Mouse (Mus musculus) embryonic facial prominence, embryonic 12.5 days (tissue): ENCODE results near the gene 1700019D03Rik. TPM values are rescaled to one million over a fixed set of nuclear protein-coding genes. Genes with fewer than 3 reads are reported as not detected.

Source experiments
- ATAC-seq: fragments of 200-750 bp; cut with Nextera tagmentation; 2 replicates; pipeline ENCODE4 v1.8.0; 2017; ENCODE audit not compliant: insufficient number of reproducible peaks, insufficient read depth, low FRiP score, low TSS enrichment
- H3K27ac ChIP-seq: fragments of 300-500 bp; sonication (generic); 2 replicates; pipeline ENCODE4 v1.5.1; 2016; ENCODE audit warnings: mild to moderate bottlenecking
- H3K27me3 ChIP-seq: fragments of 300-500 bp; sonication (generic); 2 replicates; pipeline ENCODE4 v1.6.1; 2016; ENCODE audit warnings: mild to moderate bottlenecking, moderate library complexity
- H3K36me3 ChIP-seq: fragments of 300-500 bp; sonication (generic); 2 replicates; pipeline ENCODE4 v1.6.1; 2016; ENCODE audit warnings: mild to moderate bottlenecking
- H3K4me1 ChIP-seq: fragments of 300-500 bp; sonication (generic); 2 replicates; pipeline ENCODE4 v1.6.1; 2016
- H3K4me2 ChIP-seq: fragments of 300-500 bp; sonication (generic); replicated peaks from 2 replicates; pipeline ENCODE4 v1.6.1; 2016; ENCODE audit warnings: mild to moderate bottlenecking, moderate library complexity
- H3K4me3 ChIP-seq: fragments of 300-500 bp; sonication (generic); 2 replicates; pipeline ENCODE4 v1.5.1; 2016; ENCODE audit warnings: mild to moderate bottlenecking
- H3K9ac ChIP-seq: fragments of 300-500 bp; sonication (generic); 2 replicates; pipeline ENCODE4 v1.6.1; 2016; ENCODE audit warnings: mild to moderate bottlenecking, moderate library complexity
- H3K9me3 ChIP-seq: fragments of 300-500 bp; sonication (generic); 2 replicates; pipeline ENCODE4 v1.6.1; 2016; ENCODE audit warnings: mild to moderate bottlenecking, moderate library complexity
- WGBS: fragments of 180-500 bp; shearing (Covaris S2); methylation state at CpG from one replicate; pipeline ENCODE4 v1.1.7; 2016; 5-methylcytosine and 5-hydroxymethylcytosine counted together
- polyA plus RNA-seq: library from polyadenylated mRNA; unstranded; fragments of >200 nt; fragmentation: Nextera tagmentation; extraction: Ambion mirVana; gene quantifications from 2 replicates; pipeline ENCODE4 v1.2.1, GENCODE M21; 2016

Gene 1700019D03Rik
- polyA plus RNA-seq, result 4.7 and 6.0 TPM in 2 replicates

DNA sequence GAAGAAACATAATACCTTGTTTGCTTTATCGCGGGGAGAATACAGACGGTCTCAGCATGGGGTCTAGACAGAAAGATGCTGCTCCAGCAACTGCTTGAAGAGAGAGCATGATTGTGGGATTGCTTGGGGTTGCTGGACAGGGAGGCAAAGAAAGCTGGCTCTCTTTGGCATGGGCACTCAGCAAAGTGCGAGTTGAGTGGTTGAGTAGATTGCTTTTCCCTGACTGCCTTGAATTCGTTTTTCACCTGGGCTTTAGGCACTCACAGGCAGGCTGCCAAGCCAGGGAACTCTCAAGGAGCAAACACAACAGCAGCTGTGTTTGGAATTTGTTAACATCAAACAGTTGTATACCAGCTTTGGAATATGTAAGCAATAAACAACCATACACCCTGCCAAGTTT is at the start of gene 1700019D03Rik:
Gene 1700019D03Rik (minus strand): TSS at position 101 of the 400 bp plus-strand sequence.
- no peak within 1 kb of the TSS for H3K27ac ChIP-seq
- no peak within 1 kb of the TSS for H3K4me2 ChIP-seq
- no peaks in the 10 kb centered on the region for H3K27me3 ChIP-seq
- no peak within 1 kb of the TSS for H3K9ac ChIP-seq
- no peak within 1 kb of the TSS for H3K4me3 ChIP-seq
- no peaks in the 10 kb centered on the region for H3K9me3 ChIP-seq
- no peaks in the 10 kb centered on the region for H3K4me1 ChIP-seq
- 58% methylated on average over 5 of the region's 5 CpGs for WGBS
- no peaks in the 10 kb centered on the region for H3K36me3 ChIP-seq
- ATAC-seq, result no peak

DNA sequence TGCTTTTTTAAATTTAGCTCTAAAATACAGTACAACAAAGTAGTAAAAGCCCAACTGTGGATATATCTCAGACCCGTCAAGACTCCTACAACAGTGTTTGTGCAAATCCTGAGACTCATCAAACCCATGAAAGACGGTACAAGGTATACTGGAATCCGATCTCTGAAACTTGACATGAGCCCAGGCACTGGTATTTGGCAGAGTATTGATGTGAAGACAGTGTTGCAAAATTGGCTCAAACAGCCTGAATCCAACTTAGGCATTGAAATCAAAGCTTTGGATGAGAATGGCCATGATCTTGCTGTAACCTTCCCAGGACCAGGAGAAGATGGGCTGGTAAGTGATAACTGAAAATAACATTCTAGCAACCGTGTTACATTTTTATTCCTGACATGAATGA is 43.9 kb upstream of the 1700019D03Rik start:
- no peak overlapping the region for H3K27ac ChIP-seq
- H3K4me3 ChIP-seq, result no peak overlapping the region
- ATAC-seq, result no peak
- no peak overlapping the region for H3K4me2 ChIP-seq
- H3K9me3 ChIP-seq, result no peaks in the 10 kb centered on the region
- no peaks in the 10 kb centered on the region for H3K36me3 ChIP-seq
- no peaks in the 10 kb centered on the region for H3K27me3 ChIP-seq
- 74% methylated on average over 4 of the region's 4 CpGs for WGBS
- H3K4me1 ChIP-seq, result peaks cover 17% of the 10 kb centered on the region
- no peak overlapping the region for H3K9ac ChIP-seq

DNA sequence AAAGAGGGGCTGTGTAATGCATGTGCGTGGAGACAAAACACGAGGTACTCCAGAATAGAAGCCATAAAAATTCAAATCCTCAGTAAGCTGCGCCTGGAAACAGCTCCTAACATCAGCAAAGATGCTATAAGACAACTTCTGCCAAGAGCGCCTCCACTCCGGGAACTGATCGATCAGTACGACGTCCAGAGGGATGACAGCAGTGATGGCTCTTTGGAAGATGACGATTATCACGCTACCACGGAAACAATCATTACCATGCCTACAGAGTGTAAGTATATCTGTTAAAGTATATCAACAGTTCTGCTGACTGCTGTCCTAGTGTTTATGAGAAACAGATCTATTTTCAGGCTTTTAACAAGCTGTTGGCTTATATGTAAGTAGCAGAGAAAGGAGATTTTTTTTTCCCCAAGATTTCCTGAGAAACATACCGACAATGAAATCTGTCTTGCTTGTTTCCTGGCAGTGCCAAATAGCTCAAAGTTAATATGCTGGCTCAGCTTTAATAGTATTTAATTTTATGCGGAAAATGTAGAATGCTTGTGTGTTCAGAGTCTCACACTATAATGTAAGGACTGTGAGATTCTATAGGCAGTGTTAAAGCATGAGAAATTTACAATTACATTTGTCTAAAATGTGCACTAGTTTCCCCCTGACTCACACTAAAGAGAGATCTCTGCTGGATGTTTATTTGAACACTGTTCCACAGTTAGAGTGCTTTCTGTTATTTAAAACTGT is 42.1 kb upstream of the 1700019D03Rik start:
- no peak overlapping the region for H3K27ac ChIP-seq
- no peak for ATAC-seq
- H3K36me3 ChIP-seq, result no peaks in the 10 kb centered on the region
- peaks cover 17% of the 10 kb centered on the region for H3K4me1 ChIP-seq
- no peaks in the 10 kb centered on the region for H3K9me3 ChIP-seq
- H3K27me3 ChIP-seq, result no peaks in the 10 kb centered on the region
- 0 out of 2 replicates have a peak overlapping the region, but pooled peaks have one; percentile 3 for H3K4me2 ChIP-seq
- 57% methylated on average over 13 of the region's 13 CpGs for WGBS
- H3K4me3 ChIP-seq, result no peak overlapping the region
- H3K9ac ChIP-seq, result no peak overlapping the region

DNA sequence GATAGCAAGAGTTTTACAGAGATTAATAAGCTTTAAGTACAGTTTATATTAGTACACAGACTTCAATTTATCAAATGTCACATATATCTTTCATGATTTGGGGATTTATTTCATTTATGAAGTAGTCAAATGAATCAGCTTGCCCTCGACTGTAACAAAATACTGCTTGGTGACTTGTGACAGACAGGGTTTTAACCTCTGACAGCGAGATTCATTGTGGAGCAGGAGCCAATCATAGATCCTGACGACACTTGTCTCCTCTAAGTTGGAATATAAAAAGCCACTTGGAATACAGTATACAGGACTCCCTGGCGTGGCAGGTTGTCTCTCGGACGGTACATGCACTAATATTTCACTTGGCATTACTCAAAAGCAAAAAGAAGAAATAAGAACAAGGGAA is 41.4 kb upstream of the 1700019D03Rik start, which contains the start of gene Mstn:
Gene Mstn (plus strand): TSS at position 301 of the 400 bp plus-strand sequence.
- Histone ChIP-seq H3K27me3 (no peaks in the 10 kb centered on the region), H3K27ac (no peak within 1 kb of the TSS), H3K4me1 (peaks cover 17% of the 10 kb centered on the region), H3K36me3 (no peaks in the 10 kb centered on the region), H3K9me3 (no peaks in the 10 kb centered on the region), H3K9ac (no peak within 1 kb of the TSS), H3K4me2 (0 out of 2 replicates have a peak within 1 kb of the TSS, but pooled peaks have one; percentile 3), H3K4me3 (no peak within 1 kb of the TSS)
- whole genome bisulfite sequencing, result 46% methylated on average over 6 of the region's 6 CpGs
- no peak for ATAC-seq

DNA sequence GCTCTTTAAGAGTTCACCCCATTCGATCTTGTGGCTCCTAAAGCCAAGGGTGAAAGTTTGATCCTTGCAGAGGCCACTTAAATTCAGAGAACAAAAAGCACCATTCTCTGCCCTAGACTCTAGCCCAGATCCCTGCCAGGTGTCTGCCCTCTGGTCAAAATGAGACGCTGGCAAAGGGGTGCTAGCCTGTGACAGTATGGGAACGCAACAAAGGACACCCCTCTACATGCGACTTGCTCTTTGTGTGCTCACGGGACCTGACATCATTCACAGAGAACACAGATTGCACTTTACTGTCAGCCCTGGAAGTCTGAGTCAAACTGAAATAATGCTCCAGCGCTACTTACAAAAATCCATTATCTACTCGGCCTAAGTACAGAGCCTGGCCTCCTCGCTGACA is 40.5 kb upstream of the 1700019D03Rik start:
- Histone ChIP-seq H3K9ac (no peak overlapping the region), H3K4me1 (peaks cover 17% of the 10 kb centered on the region), H3K4me2 (no peak overlapping the region), H3K9me3 (no peaks in the 10 kb centered on the region), H3K27ac (no peak overlapping the region), H3K4me3 (no peak overlapping the region), H3K27me3 (no peaks in the 10 kb centered on the region), H3K36me3 (no peaks in the 10 kb centered on the region)
- 21% methylated on average over 8 of the region's 8 CpGs for WGBS
- no peak for ATAC-seq

DNA sequence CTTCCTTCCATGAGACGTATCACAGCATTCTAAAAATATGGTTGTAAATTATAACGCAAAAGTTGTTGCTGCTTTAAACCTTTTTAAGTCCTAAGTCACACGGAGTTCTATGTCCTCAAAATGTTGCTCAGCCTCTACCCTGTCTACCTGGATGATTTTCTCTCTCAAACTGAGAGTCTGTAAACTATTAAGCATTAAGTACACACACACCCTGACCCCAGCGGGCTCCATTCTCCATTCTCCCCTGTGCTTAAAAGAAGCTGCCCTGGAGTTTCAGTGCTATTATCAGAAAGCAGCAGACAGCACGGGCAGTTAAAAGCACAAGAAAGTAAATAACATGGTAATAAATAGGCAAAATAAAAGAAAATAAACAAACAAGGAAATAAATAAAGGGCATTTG is 39.1 kb upstream of the 1700019D03Rik start:
- ATAC-seq, result no peak
- Histone ChIP-seq H3K27ac (no peak overlapping the region), H3K9me3 (no peaks in the 10 kb centered on the region), H3K36me3 (no peaks in the 10 kb centered on the region), H3K4me1 (peaks cover 17% of the 10 kb centered on the region), H3K27me3 (no peaks in the 10 kb centered on the region), H3K4me2 (no peak overlapping the region), H3K4me3 (no peak overlapping the region), H3K9ac (no peak overlapping the region)
- WGBS, result 58% methylated on average over 5 of the region's 5 CpGs

DNA sequence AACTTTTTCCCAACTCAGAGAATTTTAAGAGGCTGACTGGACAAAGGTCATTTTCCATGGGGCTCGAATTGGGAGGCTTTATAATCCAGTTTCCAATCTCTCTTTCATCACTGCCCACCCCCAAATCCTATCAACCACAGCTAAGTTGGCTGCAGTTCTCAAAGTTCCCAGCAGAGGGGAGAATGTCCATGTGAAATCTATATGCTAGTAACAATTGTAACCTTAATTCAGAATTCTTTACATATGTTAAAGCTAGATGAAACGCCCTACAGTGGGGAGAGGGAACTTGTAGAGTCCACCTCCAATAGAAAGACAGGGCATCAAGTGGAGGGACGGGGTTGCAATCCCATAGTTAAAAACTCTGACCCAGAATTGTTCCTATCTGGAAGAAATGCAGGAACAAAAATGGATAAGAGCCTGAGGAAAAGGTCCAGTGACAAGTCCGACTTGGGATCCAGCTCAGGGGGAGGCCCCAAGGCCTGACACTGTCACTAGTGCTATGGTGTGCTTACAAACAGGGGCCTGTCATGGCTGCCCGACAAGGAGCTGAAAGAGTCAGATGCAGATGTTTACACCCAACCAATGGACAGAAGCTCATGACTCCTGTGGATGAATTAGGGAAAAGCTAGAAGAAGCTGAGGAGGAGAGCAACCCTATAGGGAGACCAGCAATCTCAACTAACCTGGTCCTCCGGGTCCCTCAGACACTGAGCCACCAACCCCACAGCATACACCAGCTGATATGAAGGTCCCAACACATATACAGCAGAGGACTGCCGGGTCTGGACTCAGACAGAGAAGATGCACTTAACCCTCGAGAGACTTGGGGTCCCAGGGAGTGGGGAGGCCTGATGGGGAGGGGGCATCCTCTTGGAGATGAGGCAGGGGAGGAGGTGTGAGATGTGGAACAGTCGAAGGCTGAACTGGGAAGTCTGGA is 33.4 kb upstream of the 1700019D03Rik start:
- WGBS, result 46% methylated on average over 9 of the region's 9 CpGs
- ATAC-seq, result 0 out of 2 replicates have a peak, but pooled peaks have one; percentile 47
- Histone ChIP-seq H3K27ac (no peak overlapping the region), H3K4me2 (no peak overlapping the region), H3K27me3 (no peaks in the 10 kb centered on the region), H3K4me1 (no peaks in the 10 kb centered on the region), H3K4me3 (no peak overlapping the region), H3K36me3 (no peaks in the 10 kb centered on the region), H3K9ac (no peak overlapping the region), H3K9me3 (no peaks in the 10 kb centered on the region)

DNA sequence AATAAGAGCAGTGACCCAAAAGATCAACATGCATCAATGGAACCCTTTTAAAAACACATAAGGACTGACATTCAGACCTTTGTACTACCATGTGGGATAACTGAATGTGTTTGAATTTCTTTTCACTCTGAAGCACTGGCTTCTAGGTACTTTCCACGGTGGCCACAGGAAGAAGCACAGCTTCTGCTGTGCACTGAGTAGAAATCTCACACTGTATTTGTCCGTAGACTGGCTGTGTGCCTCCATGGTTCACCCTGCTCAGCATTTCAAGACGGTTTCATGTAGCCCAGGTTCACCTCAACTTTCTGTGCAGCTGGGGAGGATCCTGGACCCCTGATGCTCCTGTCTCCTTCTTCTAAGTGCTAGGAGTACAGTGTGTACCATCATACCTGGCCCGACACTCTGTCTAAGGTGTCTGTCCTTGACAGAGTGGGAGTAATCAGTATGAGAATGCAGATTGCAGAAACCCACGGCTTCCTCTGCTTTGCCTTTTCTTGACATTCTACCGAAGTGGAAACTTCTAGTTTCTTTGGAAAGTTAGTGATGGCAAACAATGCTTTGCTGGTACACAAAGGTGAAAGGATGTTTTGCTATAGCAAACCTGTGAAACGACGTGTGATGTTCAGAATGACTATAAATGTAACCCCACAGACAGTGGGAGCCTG is 29.9 kb upstream of the 1700019D03Rik start:
- Histone ChIP-seq H3K9me3 (no peaks in the 10 kb centered on the region), H3K4me2 (no peak overlapping the region), H3K9ac (no peak overlapping the region), H3K36me3 (no peaks in the 10 kb centered on the region), H3K4me3 (no peak overlapping the region), H3K27ac (no peak overlapping the region), H3K27me3 (no peaks in the 10 kb centered on the region), H3K4me1 (no peaks in the 10 kb centered on the region)
- WGBS, result 81% methylated on average over 8 of the region's 8 CpGs
- ATAC-seq, result no peak

DNA sequence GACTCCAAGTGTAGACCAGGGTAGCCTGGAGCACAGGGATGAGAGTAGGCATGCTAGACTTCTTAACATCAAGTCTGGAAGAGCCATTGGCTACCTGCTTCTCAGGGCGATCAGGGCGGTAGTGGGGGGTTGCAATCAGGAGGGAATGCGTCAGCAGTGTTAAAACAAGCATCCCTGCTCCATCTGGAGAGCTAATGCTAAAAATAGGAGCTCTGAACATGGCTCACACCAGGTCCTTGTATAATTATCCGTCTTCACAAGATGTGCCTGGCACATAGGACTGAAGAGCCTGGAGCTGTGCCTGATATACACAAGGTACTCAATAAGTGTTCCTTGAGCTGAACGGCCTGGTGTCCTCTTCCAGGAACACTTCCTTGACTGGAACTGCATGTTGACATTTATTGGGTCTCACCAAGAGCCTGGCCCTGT is 17.5 kb upstream of the 1700019D03Rik start:
- Histone ChIP-seq H3K36me3 (no peaks in the 10 kb centered on the region), H3K27ac (no peak overlapping the region), H3K4me3 (no peak overlapping the region), H3K4me2 (no peak overlapping the region), H3K9ac (no peak overlapping the region), H3K4me1 (no peaks in the 10 kb centered on the region), H3K27me3 (no peaks in the 10 kb centered on the region), H3K9me3 (no peaks in the 10 kb centered on the region)
- 83% methylated on average over 5 of the region's 5 CpGs for WGBS
- 0 out of 2 replicates have a peak, but pooled peaks have one; percentile 35 for ATAC-seq

DNA sequence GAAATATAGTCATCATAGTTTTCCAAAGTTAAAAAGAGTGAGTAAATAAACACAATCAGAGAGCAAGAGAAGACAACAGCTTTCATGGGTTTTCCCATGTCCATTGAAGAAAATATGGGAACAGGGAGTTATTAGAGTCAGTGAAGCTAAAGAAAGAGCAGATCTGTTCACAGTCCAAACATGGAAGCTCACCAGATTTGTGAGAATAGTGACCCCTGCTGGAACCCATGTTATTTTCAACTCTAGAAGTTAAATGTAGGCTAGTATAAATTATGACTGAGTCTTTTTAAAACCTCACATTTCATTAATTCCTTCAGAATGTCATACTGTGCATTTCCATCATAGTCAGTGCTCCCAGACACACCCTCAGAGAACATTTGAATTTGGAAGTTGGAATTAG is 12.6 kb upstream of the 1700019D03Rik start:
- Histone ChIP-seq H3K4me2 (no peak overlapping the region), H3K9me3 (no peaks in the 10 kb centered on the region), H3K9ac (no peak overlapping the region), H3K27ac (no peak overlapping the region), H3K4me1 (no peaks in the 10 kb centered on the region), H3K27me3 (no peaks in the 10 kb centered on the region), H3K36me3 (no peaks in the 10 kb centered on the region), H3K4me3 (no peak overlapping the region)
- no peak for ATAC-seq

DNA sequence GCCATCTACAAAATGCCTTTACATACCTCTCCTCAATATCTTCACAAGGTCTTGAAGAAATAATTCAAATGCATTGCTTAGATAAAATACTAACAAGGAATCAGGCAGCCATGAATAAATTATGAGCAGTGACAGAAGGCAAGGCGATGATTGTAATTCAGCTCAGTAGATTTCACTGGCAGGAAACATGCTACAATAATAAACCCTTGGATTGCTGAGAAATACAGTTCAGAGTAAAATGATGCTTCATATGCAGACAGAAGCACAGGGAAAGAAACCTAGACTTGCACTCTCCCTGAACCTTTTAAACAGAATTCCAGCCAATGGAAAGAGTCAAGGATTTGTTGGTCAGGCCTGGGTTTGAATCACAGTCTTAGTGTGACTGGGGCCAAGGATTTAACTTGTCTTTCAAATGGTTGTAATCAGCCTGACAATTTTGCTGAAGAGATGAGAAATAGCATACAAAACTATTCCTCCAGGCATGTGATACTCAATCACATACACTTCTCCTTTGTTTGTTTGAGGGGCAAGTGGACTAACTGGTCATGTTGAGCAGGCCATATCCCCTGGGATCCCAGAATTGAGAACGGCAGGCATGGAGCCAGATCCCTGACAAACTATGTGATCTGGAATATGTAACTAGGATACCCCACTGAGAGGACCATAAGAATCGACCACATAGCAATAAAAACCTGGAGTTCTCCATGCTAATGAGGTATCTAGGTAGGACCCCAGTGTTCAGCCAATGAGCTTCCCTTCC is 1.1 kb downstream of the 1700019D03Rik start:
- H3K9me3 ChIP-seq, result no peaks in the 10 kb centered on the region
- no peaks in the 10 kb centered on the region for H3K27me3 ChIP-seq
- H3K4me2 ChIP-seq, result no peak overlapping the region
- no peaks in the 10 kb centered on the region for H3K4me1 ChIP-seq
- no peak overlapping the region for H3K9ac ChIP-seq
- no peak for ATAC-seq
- no peak overlapping the region for H3K27ac ChIP-seq
- H3K36me3 ChIP-seq, result no peaks in the 10 kb centered on the region
- no peak overlapping the region for H3K4me3 ChIP-seq
- 64% methylated on average over 3 of the region's 3 CpGs for WGBS
